Mouse (Mus musculus): ENCODE data around the gene Tex36.

The Tex36 gene

GRCm38 (mm10) chr7:133591750-133592149, 10.2 kb downstream of the Tex36 start:
- no peak for DNase-seq (ENCODE audit: low read depth)

GRCm38 (mm10) chr7:133583216-133583615, 18.7 kb downstream of the Tex36 start:
- no peak for DNase-seq (ENCODE audit: low read depth)

GRCm38 (mm10) chr7:133580296-133580640, 21.7 kb downstream of the Tex36 start:
- DNase-seq (ENCODE audit: low read depth): no peak

- DNase-seq (ENCODE audit: low read depth): no peak
These were observed 22.3 kb downstream of the Tex36 start for GRCm38 (mm10) chr7:133579491-133580295.

- DNase-seq (ENCODE audit: low read depth): no peak
These were observed 25.1 kb downstream of the Tex36 start for GRCm38 (mm10) chr7:133576825-133577224.

- DNase-seq (ENCODE audit: low read depth): no peak
These were observed 25.7 kb downstream of the Tex36 start for GRCm38 (mm10) chr7:133576281-133576680.

- no peak for DNase-seq (ENCODE audit: low read depth)
These were observed 30.0 kb downstream of the Tex36 start for GRCm38 (mm10) chr7:133571927-133572326.

- DNase-seq (ENCODE audit: low read depth): no peak
These were observed 32.6 kb downstream of the Tex36 start for GRCm38 (mm10) chr7:133569194-133569880.

- no peak for DNase-seq (ENCODE audit: low read depth)
These were observed 37.4 kb downstream of the Tex36 start for GRCm38 (mm10) chr7:133564600-133564999.

- DNase-seq (ENCODE audit: low read depth): no peak
These were observed 38.7 kb downstream of the Tex36 start for GRCm38 (mm10) chr7:133563175-133563824.

GRCm38 (mm10) chr7:133555786-133556492, 46.0 kb downstream of the Tex36 start:
- no peak for DNase-seq (ENCODE audit: low read depth)

- no peak for DNase-seq (ENCODE audit: low read depth)
These were observed 49.5 kb downstream of the Tex36 start for GRCm38 (mm10) chr7:133552306-133552991.

GRCm38 (mm10) chr7:133551000-133551399, 51.0 kb downstream of the Tex36 start:
- no peak for DNase-seq (ENCODE audit: low read depth)

GRCm38 (mm10) chr7:133548434-133548833, 53.5 kb downstream of the Tex36 start:
- DNase-seq (ENCODE audit: low read depth): no peak

GRCm38 (mm10) chr7:133545631-133546030, 56.3 kb downstream of the Tex36 start:
- DNase-seq (ENCODE audit: low read depth): no peak

- no peak for DNase-seq (ENCODE audit: low read depth)
These were observed 57.0 kb downstream of the Tex36 start for GRCm38 (mm10) chr7:133544966-133545365.

- DNase-seq (ENCODE audit: low read depth): no peak
These were observed 58.8 kb downstream of the Tex36 start for GRCm38 (mm10) chr7:133543131-133543530.

GRCm38 (mm10) chr7:133537366-133537765, 64.6 kb downstream of the Tex36 start:
- DNase-seq (ENCODE audit: low read depth): no peak
